Mouse (Mus musculus): ENCODE data around the gene Plppr1. TPM values are rescaled to one million over a fixed set of nuclear protein-coding genes. Genes with fewer than 3 reads are reported as not detected.

Gene Plppr1
- polyA plus RNA-seq, 2 experiments, result 2.8 to 5.0 TPM

GRCm38 (mm10) chr4:49245274-49245673 lies 186.2 kb downstream of the Plppr1 start:
- TF ChIP-seq POLR2A (IDR thresholded peaks at IDR 0.05; ENCODE audit: borderline replicate concordance, extremely low read depth, insufficient read depth, insufficient read length), result no peak
- no peaks in the 10 kb centered on the region for H3K27me3 ChIP-seq (ENCODE audit: control insufficient read depth, insufficient read depth, low read length)
- H3K9me3 ChIP-seq (ENCODE audit: control insufficient read depth, low read length), result no peaks in the 10 kb centered on the region
- no peaks in the 10 kb centered on the region for H3K36me3 ChIP-seq (ENCODE audit: control insufficient read depth, insufficient read depth, low read length)
- no peak overlapping the region for H3K27ac ChIP-seq (replicated peaks; ENCODE audit: low read depth, low read length)
- DNase-seq (ENCODE audit: low spot score), result no peak
- 51% methylated on average over 2 of the region's 2 CpGs for WGBS
- H3K4me1 ChIP-seq (ENCODE audit: control insufficient read depth, insufficient read depth, low read length), result no peaks in the 10 kb centered on the region
- H3K4me2 ChIP-seq (replicated peaks; ENCODE audit: low read depth, low read length, severe bottlenecking), result no peak overlapping the region
- H3K4me3 ChIP-seq (replicated peaks; ENCODE audit: low read length), result no peak overlapping the region
- ATAC-seq (ENCODE audit: low FRiP score, low read depth), result no peak
- H3K9ac ChIP-seq (ENCODE audit: low read depth, low read length, severe bottlenecking), result no peak overlapping the region

- DNase-seq (ENCODE audit: low spot score) (peak; percentile 46), ATAC-seq (ENCODE audit: low FRiP score, low read depth) (no peak)
- Histone ChIP-seq H3K27me3 (ENCODE audit: control insufficient read depth, insufficient read depth, low read length) (no peaks in the 10 kb centered on the region), H3K4me3 (replicated peaks; ENCODE audit: low read length) (no peak overlapping the region), H3K9me3 (ENCODE audit: control insufficient read depth, low read length) (no peaks in the 10 kb centered on the region), H3K4me2 (replicated peaks; ENCODE audit: low read depth, low read length, severe bottlenecking) (no peak overlapping the region), H3K27ac (replicated peaks; ENCODE audit: low read depth, low read length) (no peak overlapping the region), H3K9ac (ENCODE audit: low read depth, low read length, severe bottlenecking) (no peak overlapping the region), H3K36me3 (ENCODE audit: control insufficient read depth, insufficient read depth, low read length) (no peaks in the 10 kb centered on the region), H3K4me1 (ENCODE audit: control insufficient read depth, insufficient read depth, low read length) (no peaks in the 10 kb centered on the region)
- 14% methylated on average over 3 of the region's 3 CpGs for WGBS
- TF ChIP-seq POLR2A (IDR thresholded peaks at IDR 0.05; ENCODE audit: borderline replicate concordance, extremely low read depth, insufficient read depth, insufficient read length), result no peak
Measured at GRCm38 (mm10) chr4:49251262-49251661, 192.2 kb downstream of the Plppr1 start.

- Histone ChIP-seq H3K27ac (replicated peaks; ENCODE audit: low read depth, low read length) (no peak overlapping the region), H3K4me2 (replicated peaks; ENCODE audit: low read depth, low read length, severe bottlenecking) (no peak overlapping the region), H3K9ac (ENCODE audit: low read depth, low read length, severe bottlenecking) (no peak overlapping the region), H3K4me3 (replicated peaks; ENCODE audit: low read length) (no peak overlapping the region), H3K36me3 (ENCODE audit: control insufficient read depth, insufficient read depth, low read length) (no peaks in the 10 kb centered on the region), H3K9me3 (ENCODE audit: control insufficient read depth, low read length) (no peaks in the 10 kb centered on the region), H3K27me3 (ENCODE audit: control insufficient read depth, insufficient read depth, low read length) (no peaks in the 10 kb centered on the region), H3K4me1 (ENCODE audit: control insufficient read depth, insufficient read depth, low read length) (no peaks in the 10 kb centered on the region)
- DNase-seq (ENCODE audit: low spot score) (no peak), ATAC-seq (ENCODE audit: low FRiP score, low read depth) (no peak)
- WGBS, result 80% methylated on average over 3 of the region's 3 CpGs
- no peak for TF ChIP-seq POLR2A (IDR thresholded peaks at IDR 0.05; ENCODE audit: borderline replicate concordance, extremely low read depth, insufficient read depth, insufficient read length)
Measured at GRCm38 (mm10) chr4:49252169-49252568, 193.1 kb downstream of the Plppr1 start.

GRCm38 (mm10) chr4:49278515-49278914 lies 219.4 kb downstream of the Plppr1 start:
- Histone ChIP-seq H3K4me2 (replicated peaks; ENCODE audit: low read depth, low read length, severe bottlenecking) (no peak overlapping the region), H3K27ac (replicated peaks; ENCODE audit: low read depth, low read length) (no peak overlapping the region), H3K27me3 (ENCODE audit: control insufficient read depth, insufficient read depth, low read length) (no peaks in the 10 kb centered on the region), H3K4me3 (replicated peaks; ENCODE audit: low read length) (no peak overlapping the region), H3K36me3 (ENCODE audit: control insufficient read depth, insufficient read depth, low read length) (no peaks in the 10 kb centered on the region), H3K9ac (ENCODE audit: low read depth, low read length, severe bottlenecking) (no peak overlapping the region), H3K4me1 (ENCODE audit: control insufficient read depth, insufficient read depth, low read length) (no peaks in the 10 kb centered on the region), H3K9me3 (ENCODE audit: control insufficient read depth, low read length) (no peaks in the 10 kb centered on the region)
- no peak for TF ChIP-seq POLR2A (IDR thresholded peaks at IDR 0.05; ENCODE audit: borderline replicate concordance, extremely low read depth, insufficient read depth, insufficient read length)
- DNase-seq (ENCODE audit: low spot score) (no peak), ATAC-seq (ENCODE audit: low FRiP score, low read depth) (no peak)
- 87% methylated on average over 5 of the region's 5 CpGs for WGBS

GRCm38 (mm10) chr4:49284692-49285291 lies 225.7 kb downstream of the Plppr1 start:
- H3K4me1 ChIP-seq (ENCODE audit: control insufficient read depth, insufficient read depth, low read length), result 0 out of 2 replicates have a peak, but pooled peaks cover 4% of the 10 kb centered on the region
- ATAC-seq (ENCODE audit: low FRiP score, low read depth) (no peak), DNase-seq (ENCODE audit: low spot score) (no peak)
- no peaks in the 10 kb centered on the region for H3K9me3 ChIP-seq (ENCODE audit: control insufficient read depth, low read length)
- H3K27me3 ChIP-seq (ENCODE audit: control insufficient read depth, insufficient read depth, low read length), result no peaks in the 10 kb centered on the region
- H3K27ac ChIP-seq (replicated peaks; ENCODE audit: low read depth, low read length), result no peak overlapping the region
- no peak overlapping the region for H3K4me2 ChIP-seq (replicated peaks; ENCODE audit: low read depth, low read length, severe bottlenecking)
- no peak for TF ChIP-seq POLR2A (IDR thresholded peaks at IDR 0.05; ENCODE audit: borderline replicate concordance, extremely low read depth, insufficient read depth, insufficient read length)
- H3K9ac ChIP-seq (ENCODE audit: low read depth, low read length, severe bottlenecking), result no peak overlapping the region
- H3K36me3 ChIP-seq (ENCODE audit: control insufficient read depth, insufficient read depth, low read length), result no peaks in the 10 kb centered on the region
- 82% methylated on average over 11 of the region's 15 CpGs for WGBS
- no peak overlapping the region for H3K4me3 ChIP-seq (replicated peaks; ENCODE audit: low read length)

Data from limb, embryonic 14.5 days (tissue).